Mouse (Mus musculus) embryonic facial prominence, embryonic 10.5 days (tissue): ENCODE data around the gene Gse1. TPM values are rescaled to one million over a fixed set of nuclear protein-coding genes. Genes with fewer than 3 reads are reported as not detected.

Experiments
- DNase-seq: peaks from one replicate; pipeline ENCODE4 v3.0.0-alpha.2; 2017; ENCODE audit warnings: low spot score
- H3K27ac ChIP-seq: fragments of 300-500 bp; sonication (generic); replicated peaks from 2 replicates; pipeline ENCODE4 v1.5.1; 2016; ENCODE audit warnings: mild to moderate bottlenecking
- H3K27me3 ChIP-seq: fragments of 300-500 bp; sonication (generic); replicated peaks from 2 replicates; pipeline ENCODE4 v1.6.1; 2016; ENCODE audit warnings: low read depth, mild to moderate bottlenecking; ENCODE audit not compliant: poor library complexity, severe bottlenecking
- H3K36me3 ChIP-seq: fragments of 300-500 bp; sonication (generic); replicated peaks from 2 replicates; pipeline ENCODE4 v1.6.1; 2016; ENCODE audit warnings: mild to moderate bottlenecking, moderate library complexity
- H3K4me1 ChIP-seq: fragments of 300-500 bp; sonication (generic); 2 replicates; pipeline ENCODE4 v1.6.1; 2016
- H3K4me3 ChIP-seq: fragments of 300-500 bp; sonication (generic); 2 replicates; pipeline ENCODE4 v1.5.1; 2016; ENCODE audit warnings: mild to moderate bottlenecking, moderate library complexity
- H3K9me3 ChIP-seq: fragments of 300-500 bp; sonication (generic); 2 replicates; pipeline ENCODE4 v1.6.1; 2016; ENCODE audit warnings: mild to moderate bottlenecking
- WGBS: fragments of 180-500 bp; shearing (Covaris S2); methylation state at CpG from one replicate; pipeline ENCODE4 v1.1.7; 2016; 5-methylcytosine and 5-hydroxymethylcytosine counted together
- polyA plus RNA-seq: library from polyadenylated mRNA; unstranded; fragments of >200 nt; fragmentation: Nextera tagmentation; extraction: Ambion mirVana; gene quantifications from 2 replicates; pipeline ENCODE4 v1.2.1, GENCODE M21; 2016

The Gse1 gene
- polyA plus RNA-seq, 1 experiment from 2014 or later = 10.2 TPM

DNA sequence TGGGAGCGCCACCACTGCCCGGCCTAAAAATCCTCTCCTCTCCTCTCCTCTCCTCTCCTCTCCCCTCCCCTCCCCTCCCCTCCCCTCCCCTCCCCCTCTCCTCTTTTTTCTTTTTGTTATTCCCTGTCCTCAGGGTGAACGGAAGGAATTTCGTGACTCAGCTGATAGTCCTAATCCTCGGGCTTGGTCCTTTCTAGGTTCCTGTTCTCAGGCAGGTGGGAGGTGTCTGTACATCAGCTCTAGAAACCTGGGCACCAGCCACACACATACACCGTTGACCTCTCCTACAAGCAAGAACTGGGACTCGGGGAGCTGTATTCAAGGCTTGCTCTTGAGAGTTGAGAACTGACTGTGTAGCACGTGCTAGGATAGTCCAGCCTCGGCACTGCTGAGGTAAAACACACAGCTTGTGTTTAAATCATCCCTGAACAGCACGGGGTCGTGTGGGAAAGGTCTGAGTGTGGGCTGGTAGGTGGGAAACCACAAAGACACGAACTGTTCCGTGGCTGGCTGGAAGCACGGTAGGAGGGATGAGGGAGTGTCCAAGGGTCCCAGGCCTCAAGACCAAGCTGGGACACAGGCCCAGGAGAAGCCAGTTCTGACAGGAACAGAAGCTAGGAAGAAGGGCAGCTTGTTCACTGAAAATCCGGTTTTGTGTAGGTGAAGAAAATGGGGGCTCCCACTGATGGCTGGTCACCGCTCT, 302.8 kb downstream of the Gse1 start:
- H3K27ac ChIP-seq = peak overlapping the region; percentile 80
- DNase-seq = no peak
- no peaks in the 10 kb centered on the region for H3K36me3 ChIP-seq
- WGBS = 58% methylated on average over 16 of the region's 16 CpGs
- H3K9me3 ChIP-seq = no peaks in the 10 kb centered on the region
- H3K27me3 ChIP-seq = peaks cover 75% of the 10 kb centered on the region
- peaks cover 97% of the 10 kb centered on the region for H3K4me1 ChIP-seq
- no peak overlapping the region for H3K4me3 ChIP-seq

DNA sequence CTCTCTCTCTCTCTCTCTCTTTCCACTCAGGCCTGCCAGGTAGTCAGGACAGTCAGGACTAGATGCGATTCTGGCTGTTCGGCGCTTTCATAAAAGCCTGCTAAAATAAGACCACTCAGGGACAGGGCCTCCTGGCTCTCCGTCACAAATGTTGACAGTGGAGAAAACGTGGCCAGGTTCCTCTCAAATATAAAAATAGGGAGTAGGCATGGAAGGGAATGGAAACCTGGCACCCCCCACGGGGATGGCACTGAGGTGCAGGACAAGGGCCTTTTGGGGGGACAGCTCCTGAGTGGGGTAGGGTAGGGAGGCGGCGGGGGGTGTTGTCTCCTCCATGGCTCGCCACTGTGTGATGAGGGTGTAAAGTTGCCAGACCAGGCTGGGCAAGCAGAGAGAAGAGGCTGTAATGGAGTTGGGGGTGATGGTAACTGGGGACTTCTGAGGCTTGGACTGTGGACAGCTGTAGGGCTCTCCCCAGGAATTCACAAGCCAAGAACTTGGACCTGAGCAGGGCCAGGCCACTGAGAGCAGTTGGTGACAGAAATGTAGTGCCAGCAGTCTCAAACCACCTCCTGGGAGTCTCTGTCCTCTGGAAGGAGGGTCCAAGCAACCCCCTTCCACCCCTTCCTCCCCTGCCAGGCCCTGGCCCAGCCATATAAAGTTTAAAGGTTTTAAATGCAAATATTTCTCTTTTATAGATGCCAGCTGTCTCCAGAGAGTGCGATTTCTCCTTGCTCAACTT, 303.7 kb downstream of the Gse1 start:
- H3K9me3 ChIP-seq = no peaks in the 10 kb centered on the region
- peaks cover 75% of the 10 kb centered on the region for H3K27me3 ChIP-seq
- peak; percentile 37 for DNase-seq
- 57% methylated on average over 10 of the region's 10 CpGs for WGBS
- peaks cover 97% of the 10 kb centered on the region for H3K4me1 ChIP-seq
- H3K27ac ChIP-seq = peak overlapping the region; percentile 80
- no peaks in the 10 kb centered on the region for H3K36me3 ChIP-seq
- peak overlapping the region; percentile 48 for H3K4me3 ChIP-seq

DNA sequence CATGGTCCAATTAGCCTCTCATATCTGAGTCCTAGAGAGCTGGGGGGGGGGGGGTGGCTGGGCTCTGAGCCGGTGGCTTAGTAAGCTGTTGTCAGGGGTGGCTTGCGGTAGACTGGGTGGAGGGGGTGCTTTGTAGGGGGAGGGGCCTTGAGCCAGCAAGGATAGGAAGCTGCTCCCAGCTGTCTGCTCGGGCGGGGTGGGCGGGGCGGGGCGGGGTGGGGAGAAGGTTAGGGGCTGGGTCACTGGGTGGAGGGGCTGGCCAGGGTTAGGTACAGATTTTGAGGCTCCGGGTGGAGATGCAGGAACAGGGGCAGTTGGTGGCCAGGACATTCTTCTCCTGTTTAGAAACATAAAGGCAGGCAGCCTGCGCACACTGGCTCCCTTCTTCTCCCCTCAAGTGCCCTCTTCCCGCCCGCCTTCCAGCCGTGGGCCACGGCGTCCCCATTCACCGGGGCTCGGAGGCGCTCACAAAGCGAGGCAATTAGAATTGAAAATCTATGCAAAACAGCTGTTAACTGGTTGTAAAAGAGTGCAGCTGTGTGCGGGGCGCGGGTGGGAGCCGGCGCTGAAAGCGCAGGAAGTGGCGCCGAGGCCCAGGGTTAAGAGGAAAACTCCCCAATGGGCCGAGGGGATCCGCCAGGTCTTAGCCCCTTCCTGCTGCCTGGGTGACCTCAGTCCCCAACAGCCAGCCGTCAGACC, 304.4 kb downstream of the Gse1 start:
- no peaks in the 10 kb centered on the region for H3K36me3 ChIP-seq
- WGBS = under 1% methylated on average over 29 of the region's 29 CpGs
- DNase-seq = peak; percentile 71
- H3K27ac ChIP-seq = peak overlapping the region; percentile 80
- peaks cover 97% of the 10 kb centered on the region for H3K4me1 ChIP-seq
- H3K9me3 ChIP-seq = no peaks in the 10 kb centered on the region
- H3K27me3 ChIP-seq = peaks cover 75% of the 10 kb centered on the region
- peak overlapping the region; percentile 48 for H3K4me3 ChIP-seq

DNA sequence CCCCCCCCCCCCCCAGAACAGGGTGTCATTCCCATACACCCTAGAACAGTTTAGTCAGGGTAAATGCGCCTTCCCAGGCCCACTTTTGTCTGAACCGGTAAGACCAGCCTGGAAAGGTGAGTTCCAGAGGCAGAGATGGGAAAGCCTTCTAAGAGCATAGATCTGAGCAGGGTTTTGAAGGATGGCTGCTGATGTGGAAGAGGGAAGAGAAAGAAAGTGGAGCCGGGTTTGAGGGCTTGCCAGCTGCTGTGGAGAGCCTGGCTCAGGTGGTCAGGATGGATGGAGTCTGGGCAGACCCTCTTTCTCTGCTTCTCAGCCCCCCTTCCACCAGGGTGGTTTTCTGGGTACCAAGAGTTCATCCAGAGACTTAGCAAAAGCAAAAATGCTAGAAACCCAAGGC, 305.1 kb downstream of the Gse1 start:
- 15% methylated on average over 3 of the region's 3 CpGs for WGBS
- H3K4me3 ChIP-seq = peak overlapping the region; percentile 48
- H3K4me1 ChIP-seq = peaks cover 97% of the 10 kb centered on the region
- no peak for DNase-seq
- peak overlapping the region; percentile 80 for H3K27ac ChIP-seq
- H3K27me3 ChIP-seq = peaks cover 70% of the 10 kb centered on the region
- no peaks in the 10 kb centered on the region for H3K36me3 ChIP-seq
- no peaks in the 10 kb centered on the region for H3K9me3 ChIP-seq

DNA sequence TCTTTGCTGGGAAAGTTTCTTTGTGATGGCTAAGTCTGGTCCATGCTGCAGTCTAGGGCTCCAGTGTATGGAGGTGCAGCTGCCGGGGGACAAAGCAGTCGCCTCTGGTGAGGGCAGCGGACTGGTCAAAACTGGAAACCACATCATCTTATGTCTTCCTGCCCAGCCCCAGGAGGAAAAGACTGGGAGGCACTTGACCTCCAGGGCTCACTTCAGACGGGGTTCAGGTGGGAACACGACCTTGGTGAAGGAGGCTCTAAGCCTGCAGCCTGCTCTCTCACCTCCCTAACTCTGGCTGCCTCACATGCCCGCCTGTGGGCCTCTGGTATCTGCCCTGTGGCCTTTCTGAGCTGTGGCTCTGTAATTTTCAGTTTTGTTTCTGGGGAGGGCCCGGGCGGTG, 305.8 kb downstream of the Gse1 start:
- Histone ChIP-seq H3K4me3 (peak overlapping the region; percentile 32; the same call in 1 of the 2 replicates), H3K27ac (peak overlapping the region; percentile 71), H3K4me1 (peaks cover 97% of the 10 kb centered on the region), H3K9me3 (no peaks in the 10 kb centered on the region), H3K27me3 (peaks cover 67% of the 10 kb centered on the region), H3K36me3 (no peaks in the 10 kb centered on the region)
- DNase-seq = no peak
- WGBS = 29% methylated on average over 8 of the region's 8 CpGs

DNA sequence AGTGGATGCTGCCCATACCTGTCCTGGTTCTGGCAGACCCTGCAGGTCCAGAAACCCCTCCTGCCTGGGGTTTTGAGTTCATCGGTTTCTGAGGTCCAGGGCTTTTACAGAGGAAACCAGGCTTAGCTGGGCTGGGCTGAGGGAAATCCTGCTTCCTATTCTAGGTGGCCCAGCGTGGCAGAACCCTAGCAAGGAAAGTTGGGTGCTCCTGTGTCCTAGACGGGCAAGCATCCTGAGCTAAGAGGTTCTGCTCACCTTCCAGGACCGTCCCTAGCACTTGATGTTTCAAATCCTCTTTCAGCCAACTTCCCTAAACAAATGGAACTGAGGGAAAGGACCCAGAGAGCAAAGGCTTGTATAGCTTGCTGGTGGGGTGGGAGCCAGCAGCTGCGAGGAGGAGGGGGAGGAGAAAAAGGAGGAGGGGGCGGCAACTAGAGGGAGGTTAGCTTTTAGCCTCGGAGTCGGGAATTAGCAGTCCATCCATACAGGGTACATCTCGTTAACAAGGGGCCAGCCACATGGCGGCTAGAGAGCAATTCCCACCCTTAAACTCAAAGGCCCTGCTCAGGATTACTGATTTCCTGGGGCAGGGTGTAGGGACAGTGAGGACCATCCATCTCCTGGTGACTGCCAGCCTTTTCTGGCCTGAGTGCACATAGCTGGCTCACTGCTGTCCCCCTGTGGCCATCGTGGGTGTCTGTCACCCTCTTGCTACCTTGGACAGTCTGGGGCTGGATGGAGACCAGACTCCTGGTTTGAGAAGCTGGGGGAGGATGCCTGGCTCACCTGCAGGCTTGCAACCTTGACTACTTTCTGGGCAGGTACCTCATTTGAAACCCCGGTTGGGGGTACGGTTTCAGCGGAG, 306.5 kb downstream of the Gse1 start:
- peak; percentile 90 for DNase-seq
- Histone ChIP-seq H3K27ac (peak overlapping the region; percentile 71), H3K36me3 (no peaks in the 10 kb centered on the region), H3K4me3 (peak overlapping the region; percentile 32), H3K9me3 (no peaks in the 10 kb centered on the region), H3K4me1 (peaks cover 97% of the 10 kb centered on the region), H3K27me3 (peaks cover 72% of the 10 kb centered on the region)
- 8% methylated on average over 14 of the region's 14 CpGs for WGBS

DNA sequence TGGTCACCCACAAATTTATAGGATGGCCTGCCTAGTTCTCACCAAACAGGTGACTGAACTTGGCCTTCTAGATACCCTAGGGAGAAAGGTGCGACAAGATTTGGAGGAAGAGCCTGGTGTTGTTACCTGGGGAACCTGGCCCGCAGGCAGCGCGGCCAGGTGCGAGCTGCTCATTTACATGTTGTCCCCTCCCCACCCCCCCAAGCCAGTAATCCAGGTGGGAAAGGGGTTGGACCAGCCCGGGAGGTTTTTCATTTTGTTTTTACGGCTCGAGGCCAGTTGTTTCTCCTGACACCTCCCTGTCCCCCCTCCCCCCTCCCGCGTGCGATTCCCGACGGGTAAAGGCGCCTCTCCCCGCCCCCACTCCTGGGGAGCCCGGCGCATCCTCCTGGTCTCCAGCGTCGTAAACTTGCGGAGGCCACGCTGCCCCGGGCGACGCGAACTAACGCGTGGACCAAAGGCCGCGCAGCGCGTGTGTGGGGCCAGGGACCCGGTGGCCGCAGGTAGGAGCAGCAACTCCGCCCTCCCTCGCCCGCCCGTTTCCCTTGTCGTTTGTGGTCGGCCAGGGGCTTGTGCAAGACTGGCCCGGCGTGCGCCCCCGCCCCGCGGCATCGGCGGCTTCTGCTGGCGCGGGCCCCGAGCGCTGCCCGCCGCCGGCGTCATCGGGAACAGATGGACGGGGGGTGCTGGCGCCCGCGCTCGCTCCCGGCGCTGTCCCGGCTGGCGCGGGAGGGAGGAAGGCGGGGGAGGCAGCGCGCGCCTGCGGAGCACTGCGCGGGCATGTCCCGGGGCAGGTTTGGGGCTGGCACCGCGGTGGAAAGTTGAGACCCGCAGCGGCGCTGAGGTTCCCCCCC, 307.4 kb downstream of the Gse1 start:
- Histone ChIP-seq H3K9me3 (no peaks in the 10 kb centered on the region), H3K27me3 (peaks cover 79% of the 10 kb centered on the region), H3K4me1 (peaks cover 100% of the 10 kb centered on the region), H3K4me3 (peak overlapping the region; percentile 79), H3K36me3 (no peaks in the 10 kb centered on the region), H3K27ac (peak overlapping the region; percentile 90)
- DNase-seq = peak; percentile 76
- WGBS = under 1% methylated on average over 79 of the region's 79 CpGs

DNA sequence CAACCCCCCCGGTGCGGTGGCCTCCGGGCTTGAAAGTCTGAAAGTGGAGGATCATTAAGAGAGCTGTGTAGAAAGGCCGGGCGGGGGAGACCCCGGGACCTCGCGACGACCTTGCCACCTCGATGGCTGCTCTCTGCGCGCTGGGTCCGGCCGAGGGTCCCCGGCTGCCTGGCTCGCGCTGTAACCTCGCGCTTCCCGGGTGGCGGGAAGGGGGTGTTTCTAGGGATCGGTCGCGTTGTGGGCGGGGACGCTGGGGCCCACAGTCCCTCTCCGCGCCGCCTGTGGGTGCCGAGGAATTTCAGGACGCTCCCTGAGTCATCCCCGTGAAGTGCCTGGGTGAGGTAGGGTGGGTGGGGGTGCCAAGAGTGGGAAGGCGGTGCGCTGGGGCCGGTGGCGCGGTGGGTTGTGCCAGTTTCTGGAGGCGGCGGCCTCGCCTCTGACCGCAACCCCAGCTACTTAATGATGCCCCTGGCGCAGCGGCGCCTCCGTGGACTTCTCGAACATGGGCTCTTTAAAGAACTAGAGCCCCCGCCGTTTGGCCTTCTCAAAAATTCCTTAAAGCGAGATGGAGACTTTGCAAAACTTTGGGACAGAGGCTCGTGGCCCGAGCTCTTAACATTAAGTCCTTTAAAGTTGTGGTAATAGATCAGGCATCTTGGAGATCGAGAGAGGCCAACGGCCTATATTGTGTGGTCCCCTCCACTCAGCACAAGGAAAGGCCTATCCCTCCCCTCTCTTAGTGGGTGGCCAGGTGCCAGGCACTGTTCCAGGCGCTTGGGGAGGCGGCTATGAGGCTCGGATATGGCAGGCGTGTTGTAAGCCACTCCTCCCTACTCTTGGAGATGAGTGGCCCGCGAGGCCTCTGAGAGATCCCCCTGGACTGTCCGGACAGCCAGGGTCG, 308.3 kb downstream of the Gse1 start:
- no peak for DNase-seq
- under 1% methylated on average over 61 of the region's 61 CpGs for WGBS
- Histone ChIP-seq H3K36me3 (no peaks in the 10 kb centered on the region), H3K4me3 (peak overlapping the region; percentile 79), H3K27me3 (peaks cover 71% of the 10 kb centered on the region), H3K9me3 (no peaks in the 10 kb centered on the region), H3K27ac (peak overlapping the region; percentile 90), H3K4me1 (peaks cover 96% of the 10 kb centered on the region)

DNA sequence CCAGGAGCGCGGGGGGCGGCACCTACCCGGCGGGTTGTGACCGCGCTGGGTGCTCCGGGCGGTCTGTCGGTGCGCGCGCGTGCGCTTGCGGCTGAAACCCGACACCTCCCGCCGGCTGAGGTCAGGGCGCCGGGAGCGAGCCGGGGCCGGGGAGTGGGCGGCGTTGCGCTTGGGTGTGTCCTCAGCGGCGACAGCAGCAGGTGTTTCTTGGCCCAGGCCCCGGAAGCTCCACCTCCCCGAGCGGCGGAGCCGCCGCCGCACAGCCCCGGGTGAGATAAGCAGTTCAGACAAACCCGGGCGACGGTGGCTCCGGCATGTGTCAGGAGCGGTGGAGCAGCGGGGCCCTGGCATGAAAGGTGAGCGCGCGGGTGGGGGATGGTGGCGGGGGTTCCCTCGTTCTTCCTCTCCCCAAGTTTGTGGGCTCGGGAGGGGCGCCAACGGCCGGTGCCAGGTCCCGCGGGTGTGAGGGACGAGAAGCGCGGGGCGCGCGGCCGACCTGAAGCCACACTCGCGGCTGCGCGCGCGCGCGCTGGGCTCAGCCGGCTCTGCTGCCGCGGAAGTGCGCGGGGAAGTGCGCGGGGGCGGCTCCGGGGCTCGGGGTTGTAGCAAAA, 309.1 kb downstream of the Gse1 start:
- Histone ChIP-seq H3K36me3 (no peaks in the 10 kb centered on the region), H3K9me3 (no peaks in the 10 kb centered on the region), H3K27ac (peak overlapping the region; percentile 90), H3K27me3 (peaks cover 69% of the 10 kb centered on the region), H3K4me3 (peak overlapping the region; percentile 79), H3K4me1 (peaks cover 96% of the 10 kb centered on the region)
- DNase-seq = peak; percentile 91
- under 1% methylated on average over 79 of the region's 79 CpGs for WGBS

DNA sequence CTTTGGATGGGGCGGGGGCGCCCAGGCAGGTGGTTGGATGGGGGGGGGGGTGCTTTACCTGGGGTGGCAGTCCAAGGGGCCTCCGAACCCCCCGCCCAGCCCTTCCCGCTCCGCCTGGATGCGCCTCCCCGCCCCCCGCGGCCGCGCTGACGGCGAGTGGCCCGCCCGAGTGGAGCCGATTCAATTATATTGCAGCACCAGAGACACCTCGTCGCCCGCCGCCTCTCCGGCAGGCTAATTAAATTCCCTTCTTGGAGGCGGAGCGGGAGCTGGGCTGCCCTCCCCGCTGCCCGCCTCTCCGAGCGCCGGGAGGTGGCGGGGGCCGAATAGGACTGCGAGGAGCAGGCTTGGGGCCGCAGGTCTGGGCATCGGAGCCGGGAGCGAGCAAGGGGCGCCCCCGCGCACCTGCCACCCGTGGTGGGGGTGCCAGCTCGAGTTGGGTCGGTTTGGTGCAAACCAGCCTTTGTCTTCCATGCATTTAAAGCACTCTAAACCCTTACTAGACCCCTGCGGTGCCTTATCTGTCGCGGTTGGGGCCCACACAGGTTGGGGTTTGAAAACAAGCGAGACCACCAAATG, 309.7 kb downstream of the Gse1 start:
- under 1% methylated on average over 46 of the region's 46 CpGs for WGBS
- peaks cover 64% of the 10 kb centered on the region for H3K27me3 ChIP-seq

More for the DNA sequence above, 309.7 kb downstream of the Gse1 start:
- no peaks in the 10 kb centered on the region for H3K36me3 ChIP-seq
- H3K4me1 ChIP-seq = peaks cover 96% of the 10 kb centered on the region
- H3K27ac ChIP-seq = peak overlapping the region; percentile 90
- no peaks in the 10 kb centered on the region for H3K9me3 ChIP-seq
- peak; percentile 79 for DNase-seq
- peak overlapping the region; percentile 79 for H3K4me3 ChIP-seq
